Mouse (Mus musculus) cerebellum, postnatal 14 days (tissue): ENCODE results near the gene Cntnap2.
A peak's percentile ranks its signal among the peaks of the same experiment; 100 is the strongest.

Experiments
- DNase-seq, 2 experiments: peaks; one replicate each; pipeline ENCODE4 v3.0.0; 2021; ENCODE audit warnings: mixed read lengths in 2 of 2

Gene Cntnap2

GRCm38 (mm10) chr6:45945144-45945985, 886.2 kb downstream of the Cntnap2 start:
- no peak for DNase-seq

- no peak for DNase-seq
Observed at GRCm38 (mm10) chr6:45954773-45955172, 895.6 kb downstream of the Cntnap2 start.

DNA sequence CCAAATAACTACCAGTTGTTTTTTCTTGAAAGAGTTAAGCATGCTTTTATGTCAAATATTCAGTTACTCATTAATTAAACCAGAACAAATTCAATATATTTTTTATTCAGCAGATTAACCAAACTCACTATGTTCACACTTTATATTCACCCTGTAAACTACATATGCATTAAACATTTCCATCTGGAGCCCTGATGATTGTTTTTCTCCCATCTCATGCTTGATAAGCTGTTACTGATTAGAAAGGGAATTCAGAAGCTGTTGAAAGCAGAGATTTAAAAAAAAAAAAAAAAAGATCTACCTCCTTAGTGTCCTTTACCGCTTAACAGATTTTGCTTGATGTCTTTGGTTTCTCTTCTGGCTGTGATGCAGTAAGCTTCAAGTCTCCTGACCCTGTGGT, 905.3 kb downstream of the Cntnap2 start:
- DNase-seq = no peak

DNA sequence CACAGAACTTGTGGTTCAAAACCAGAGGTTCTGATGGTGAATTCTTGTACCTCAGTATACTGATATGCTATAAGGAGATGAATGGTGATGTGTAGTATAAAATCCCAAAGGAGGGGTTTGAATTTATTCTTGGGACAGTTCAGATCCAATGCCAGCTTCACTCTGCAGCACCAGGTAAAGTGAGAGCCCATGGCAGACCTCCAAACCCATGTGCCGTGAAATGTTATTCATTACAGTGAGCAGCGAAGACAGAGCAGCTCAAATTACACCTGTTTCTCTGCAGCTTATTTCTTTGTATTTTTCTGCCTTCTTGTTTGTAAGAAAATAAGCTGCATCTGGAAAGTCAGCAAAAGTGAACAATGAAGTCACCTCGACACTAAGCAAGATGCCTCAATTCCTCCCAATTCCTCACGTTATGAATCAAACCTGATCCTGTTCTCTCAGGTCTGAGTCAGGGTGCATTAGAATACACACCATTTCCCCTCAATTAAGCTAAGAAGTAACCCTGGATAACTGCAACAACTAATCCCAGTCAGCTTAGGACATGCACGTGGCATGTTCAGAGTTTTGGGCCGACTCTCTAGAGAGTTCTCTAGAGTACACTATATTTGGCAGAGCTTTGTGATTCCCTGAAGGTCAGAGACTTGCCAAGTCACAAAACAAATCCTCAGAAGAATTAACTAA, 915.5 kb downstream of the Cntnap2 start:
- peak; percentile 7 to 19 for DNase-seq

DNA sequence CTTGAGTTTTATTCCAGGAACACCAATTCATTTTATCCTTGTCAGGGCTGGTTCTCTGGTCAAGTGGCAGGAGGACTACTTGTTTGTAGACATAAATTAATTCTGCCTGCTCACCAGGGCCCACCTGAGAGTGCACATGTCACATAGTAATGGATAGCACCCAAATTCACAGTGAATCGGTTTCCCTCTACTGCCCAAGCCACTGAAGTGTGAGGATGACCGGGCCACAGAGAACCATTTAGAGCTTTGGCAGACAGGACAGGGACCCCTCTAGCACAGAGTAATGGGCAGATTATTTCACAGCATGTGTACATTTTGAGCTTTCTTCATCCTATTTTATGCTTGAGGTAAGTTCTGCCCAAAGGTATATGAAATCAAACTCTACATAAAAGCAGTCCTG, 920.0 kb downstream of the Cntnap2 start:
- DNase-seq = peak; percentile 3 to 24

- no peak for DNase-seq
Observed at GRCm38 (mm10) chr6:45988051-45988450, 928.9 kb downstream of the Cntnap2 start.

- peak; percentile 74 to 85 for DNase-seq
Observed at GRCm38 (mm10) chr6:45991086-45991485, 931.9 kb downstream of the Cntnap2 start.

DNA sequence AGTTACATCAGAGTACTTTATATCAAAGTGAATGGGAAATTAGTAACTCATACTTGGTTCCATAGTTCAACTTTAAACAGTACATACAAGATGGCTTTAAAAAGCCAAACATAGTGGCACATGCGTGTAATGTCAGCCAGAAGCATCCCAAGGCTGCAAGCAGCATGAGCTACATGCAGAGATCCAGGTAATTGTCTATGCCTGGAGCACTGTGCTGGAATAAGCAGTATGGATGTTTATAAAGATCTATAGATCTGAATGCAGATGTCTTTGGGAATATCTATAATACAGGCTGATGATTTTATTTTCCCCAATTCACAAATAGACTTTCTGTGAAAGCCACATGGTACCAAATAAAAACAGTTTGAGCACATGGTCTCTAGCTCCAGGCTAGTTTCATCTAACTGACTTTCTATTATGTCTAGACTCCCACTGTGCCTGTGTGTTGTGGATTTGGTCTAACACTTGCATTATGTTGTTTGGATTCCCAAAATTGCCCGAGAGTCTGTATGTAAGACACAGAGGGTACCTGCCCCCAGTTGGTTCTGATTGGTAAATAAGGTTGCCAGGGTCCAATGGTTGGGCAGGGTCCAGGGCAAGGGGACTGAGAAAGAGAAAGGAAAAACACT, 963.5 kb downstream of the Cntnap2 start:
- DNase-seq = no peak

DNA sequence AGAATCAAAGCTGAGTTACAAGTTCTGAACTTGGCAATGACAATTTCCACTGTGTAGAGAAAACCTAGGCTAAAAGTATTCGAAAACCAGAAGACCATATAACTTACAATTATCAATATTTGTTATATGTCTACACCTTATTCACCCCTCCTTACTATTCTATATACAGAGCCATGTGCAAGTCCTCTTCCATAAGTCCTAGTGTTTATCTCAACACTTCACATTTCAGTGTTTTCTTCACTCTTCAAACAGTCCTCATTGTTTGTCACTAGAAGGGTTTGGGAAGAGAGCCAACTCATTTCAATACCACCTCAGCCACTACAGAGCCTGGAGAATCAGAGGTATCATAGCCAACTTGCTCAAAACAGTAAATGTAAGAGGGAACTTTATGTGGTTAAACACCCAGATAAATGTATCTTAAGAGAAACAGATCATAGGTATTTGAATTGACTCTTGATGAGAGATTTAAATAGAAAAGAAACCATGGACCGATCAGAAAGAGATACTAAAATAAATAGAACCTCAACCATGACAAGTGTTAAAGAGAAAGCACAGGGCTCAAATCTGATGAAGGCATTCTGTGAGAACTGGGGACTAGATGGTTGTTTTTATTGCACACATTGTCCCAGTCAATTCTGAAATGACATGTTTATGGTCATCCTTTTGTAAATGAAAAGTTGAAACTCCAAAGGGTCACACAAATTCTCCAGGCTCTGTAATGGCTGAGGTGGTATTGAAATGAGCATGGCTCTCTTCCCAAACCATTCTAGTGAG, 972.9 kb downstream of the Cntnap2 start:
- DNase-seq = no peak

GRCm38 (mm10) chr6:46033108-46033507, 974.0 kb downstream of the Cntnap2 start:
- peak; percentile 19 to 20 for DNase-seq

GRCm38 (mm10) chr6:46040671-46041070, 981.5 kb downstream of the Cntnap2 start:
- DNase-seq = no peak

- no peak for DNase-seq
Observed at GRCm38 (mm10) chr6:46080236-46080635, 1021.1 kb downstream of the Cntnap2 start.

- no peak for DNase-seq
Observed at GRCm38 (mm10) chr6:46081432-46081831, 1022.3 kb downstream of the Cntnap2 start.

DNA sequence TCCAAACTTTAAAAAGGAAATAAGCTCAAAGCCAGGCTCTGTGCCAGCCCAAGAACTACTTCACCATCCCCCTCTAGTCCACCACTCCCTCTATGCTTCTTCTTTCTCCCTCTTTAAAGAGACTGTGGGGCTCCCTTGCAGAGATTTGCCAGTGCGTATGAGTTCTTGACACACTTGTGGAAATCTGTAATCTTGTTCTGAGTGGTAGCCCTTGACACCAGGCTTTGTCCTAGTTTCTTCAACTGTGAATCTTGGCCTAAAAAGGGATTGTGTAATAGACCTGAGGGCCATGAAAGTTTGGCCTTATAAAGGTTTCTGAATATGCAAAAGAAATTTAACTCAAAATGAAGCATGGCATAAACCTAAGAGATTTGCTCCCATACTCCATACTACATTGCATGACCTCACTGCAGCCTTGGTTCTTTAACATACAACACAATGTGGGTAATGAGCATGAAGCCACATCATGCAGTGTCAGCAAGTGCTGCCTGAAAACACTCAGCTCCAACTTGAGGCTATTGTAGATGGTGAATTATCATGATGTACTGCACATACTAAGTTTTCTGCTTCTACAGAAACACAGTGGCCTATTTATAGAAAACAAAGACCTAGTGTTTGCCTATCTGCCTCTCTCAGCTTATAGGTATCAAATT, 1084.2 kb downstream of the Cntnap2 start:
- DNase-seq = no peak

- no peak for DNase-seq
Observed at GRCm38 (mm10) chr6:46166837-46167236, 1107.7 kb downstream of the Cntnap2 start.

DNA sequence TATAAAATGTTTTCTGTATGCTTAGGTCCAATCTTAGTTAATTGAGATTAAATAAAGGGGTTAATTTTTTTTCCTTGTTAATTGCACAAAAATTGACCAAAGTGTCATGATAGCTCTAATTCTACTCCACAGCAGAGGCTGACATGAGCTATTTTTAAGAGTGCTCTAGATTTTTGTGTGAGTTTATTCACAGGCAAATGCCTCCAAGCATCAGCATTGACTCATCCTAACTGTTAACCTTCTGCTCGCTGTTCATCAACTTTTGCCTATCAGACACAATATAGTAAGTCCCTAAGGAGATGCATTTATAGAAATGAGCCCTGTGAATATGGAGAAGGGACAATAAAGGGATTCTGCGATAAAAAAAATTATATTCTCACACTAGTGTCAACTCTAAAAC, 1138.1 kb downstream of the Cntnap2 start:
- DNase-seq = no peak

GRCm38 (mm10) chr6:46201828-46202227, 1142.7 kb downstream of the Cntnap2 start:
- no peak for DNase-seq

GRCm38 (mm10) chr6:46205531-46205930, 1146.4 kb downstream of the Cntnap2 start:
- DNase-seq = peak; percentile 15 to 65

DNA sequence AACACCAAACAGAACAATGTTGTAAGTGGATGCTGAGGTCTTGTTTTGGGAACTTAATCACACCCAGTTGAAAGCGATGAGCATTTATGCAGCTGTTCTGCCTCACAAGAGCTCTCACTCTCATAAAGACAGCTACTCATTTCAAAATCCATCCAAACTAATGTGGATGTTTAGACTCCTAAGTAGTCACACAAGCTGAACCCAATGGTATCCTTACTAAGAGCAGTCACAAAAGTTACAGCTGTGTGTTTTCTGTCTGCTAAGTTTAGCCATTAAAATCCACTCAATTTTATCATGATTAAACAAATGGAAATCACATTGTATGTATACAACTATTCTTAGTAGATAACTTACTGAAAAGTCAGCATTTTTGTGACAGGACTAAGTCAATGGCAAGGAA, 1173.7 kb downstream of the Cntnap2 start:
- no peak for DNase-seq

DNA sequence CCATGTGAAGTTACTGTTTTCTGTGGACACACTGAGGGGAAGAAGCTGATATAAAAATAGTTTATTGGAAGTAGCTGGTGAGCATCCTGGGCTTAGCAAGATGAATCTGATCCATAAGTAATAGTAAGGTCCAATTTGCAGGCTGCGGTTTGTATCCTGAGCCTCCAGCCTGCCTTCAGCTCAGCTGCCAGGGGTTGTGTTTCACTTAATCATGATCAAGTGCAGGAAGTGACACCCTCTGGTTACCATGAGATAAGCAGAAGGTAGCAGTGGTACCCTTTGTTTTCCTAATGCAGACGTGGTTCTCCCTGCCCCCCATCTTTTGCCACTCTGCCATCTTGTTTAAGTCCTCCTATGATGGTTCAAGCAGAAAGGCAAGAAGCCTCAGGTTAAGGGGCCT, 1181.2 kb downstream of the Cntnap2 start:
- no peak for DNase-seq

GRCm38 (mm10) chr6:46263171-46263570, 1204.0 kb downstream of the Cntnap2 start:
- DNase-seq = peak; percentile 61 to 80

GRCm38 (mm10) chr6:46346946-46347345, 1287.8 kb downstream of the Cntnap2 start:
- peak; percentile 48 to 56 for DNase-seq
